Mouse (Mus musculus) MEL (cell line): ENCODE measurements around the gene Gpn2. TPM values are rescaled to one million over a fixed set of nuclear protein-coding genes. Genes with fewer than 3 reads are reported as not detected.
A peak's percentile ranks its signal among the peaks of the same experiment; 100 is the strongest.

Source experiments
- DNase-seq: peaks from one replicate; pipeline ENCODE4 v3.0.0; 2011; ENCODE audit warnings: low read depth, low spot score
- H3K27ac ChIP-seq: 2 replicates; pipeline ENCODE4 v1.5.1; 2012; ENCODE audit warnings: low read depth, mild to moderate bottlenecking, control low read depth, low read length, moderate library complexity; ENCODE audit not compliant: control insufficient read depth
- H3K27me3 ChIP-seq, 2 experiments: fragments of 150-350 bp in 1 of 2; sonication (generic) in 1 of 2; 2 replicates each; pipeline ENCODE4 v1.6.1; 2012; ENCODE audit warnings: low read length in 2 of 2, mild to moderate bottlenecking in 2 of 2, improper control_type of control experiment in 1 of 2, moderate library complexity in 1 of 2; ENCODE audit not compliant: insufficient read depth in 2 of 2, control insufficient read depth in 1 of 2
- H3K36me3 ChIP-seq, 2 experiments: 2 replicates each; pipeline ENCODE4 v1.6.1; 2012 to 2014; ENCODE audit warnings: low read length in 2 of 2, improper control_type of control experiment in 1 of 2, inconsistent platforms in 1 of 2, mild to moderate bottlenecking in 1 of 2; ENCODE audit not compliant: insufficient read depth in 2 of 2, control insufficient read depth in 1 of 2
- H3K4me1 ChIP-seq, 2 experiments: fragments of 150-350 bp in 1 of 2; sonication (generic) in 1 of 2; 2 replicates each; pipeline ENCODE4 v1.6.1; 2012; ENCODE audit warnings: low read length in 2 of 2, improper control_type of control experiment in 1 of 2, mild to moderate bottlenecking in 1 of 2; ENCODE audit not compliant: insufficient read depth in 2 of 2, control insufficient read depth in 1 of 2
- H3K4me3 ChIP-seq, 2 experiments: fragments of 150-350 bp in 1 of 2; sonication (generic) in 1 of 2; 2 replicates each; pipeline ENCODE4 v1.5.1; 2012; ENCODE audit warnings: low read depth in 2 of 2, low read length in 2 of 2, mild to moderate bottlenecking in 2 of 2, moderate library complexity in 2 of 2, control low read depth in 1 of 2, improper control_type of control experiment in 1 of 2; ENCODE audit not compliant: control insufficient read depth in 1 of 2, insufficient read depth in 1 of 2
- H3K79me2 ChIP-seq: 2 replicates; pipeline ENCODE4 v1.6.1; 2012; ENCODE audit warnings: mild to moderate bottlenecking, low read length, moderate library complexity; ENCODE audit not compliant: control insufficient read depth, poor library complexity, insufficient read depth
- H3K9ac ChIP-seq: 2 replicates; pipeline ENCODE4 v1.6.1; 2012; ENCODE audit warnings: low read depth, mild to moderate bottlenecking, control low read depth, low read length, moderate library complexity; ENCODE audit not compliant: control insufficient read depth, poor library complexity, severe bottlenecking
- H3K9me3 ChIP-seq: fragments of 150-350 bp; sonication (generic); replicated peaks from 2 replicates; pipeline ENCODE4 v1.6.1; 2012; ENCODE audit warnings: mild to moderate bottlenecking, low read length, improper control_type of control experiment, moderate library complexity; ENCODE audit not compliant: insufficient read depth
- BHLHE40 ChIP-seq: IDR thresholded peaks from 2 replicates; pipeline ENCODE4 v1.6.1; 2012; ENCODE audit warnings: low read depth, mild to moderate bottlenecking, inconsistent platforms, low read length, improper control_type of control experiment, borderline replicate concordance
- CHD1 ChIP-seq: IDR thresholded peaks from 2 replicates; pipeline ENCODE4 v1.6.1; 2012; ENCODE audit warnings: low read depth, mild to moderate bottlenecking, inconsistent platforms, low read length, improper control_type of control experiment
- CHD2 ChIP-seq: IDR thresholded peaks from 2 replicates; pipeline ENCODE4 v1.6.1; 2011; ENCODE audit warnings: low read length, improper control_type of control experiment
- CTCF ChIP-seq, 3 experiments: IDR thresholded peaks in 2 of 3; conservative IDR thresholded peaks in 1 of 3; 2 replicates each; pipeline ENCODE4 v1.5.1; 2011 to 2012; ENCODE audit warnings: low read length in 3 of 3, low read depth in 2 of 3, mild to moderate bottlenecking in 2 of 3, improper control_type of control experiment in 1 of 3, inconsistent platforms in 1 of 3, mixed read lengths in 1 of 3, moderate library complexity in 1 of 3; ENCODE audit not compliant: control insufficient read depth in 1 of 3, insufficient read depth in 1 of 3, poor library complexity in 1 of 3, severe bottlenecking in 1 of 3
- E2F4 ChIP-seq: IDR thresholded peaks from 2 replicates; pipeline ENCODE4 v1.6.1; 2011; ENCODE audit warnings: low read depth, low read length, improper control_type of control experiment, borderline replicate concordance
- ELF1 ChIP-seq: IDR thresholded peaks from 2 replicates; pipeline ENCODE4 v1.6.1; 2014; ENCODE audit warnings: low read depth, mild to moderate bottlenecking, inconsistent platforms, low read length, improper control_type of control experiment, moderate library complexity
- EP300 ChIP-seq, 2 experiments: IDR thresholded peaks; 2 replicates each; pipeline ENCODE4 v1.6.1; 2011; ENCODE audit warnings: improper control_type of control experiment in 2 of 2, low read length in 2 of 2, low read depth in 1 of 2, mild to moderate bottlenecking in 1 of 2
- ETS1 ChIP-seq: IDR thresholded peaks from 2 replicates; pipeline ENCODE4 v1.6.1; 2012; ENCODE audit warnings: low read depth, mild to moderate bottlenecking, inconsistent platforms, low read length, improper control_type of control experiment, moderate library complexity
- GABPA ChIP-seq: IDR thresholded peaks from 2 replicates; pipeline ENCODE4 v1.6.1; 2012; ENCODE audit warnings: low read depth, mild to moderate bottlenecking, inconsistent platforms, low read length, improper control_type of control experiment, moderate library complexity
- GATA1 ChIP-seq: IDR thresholded peaks from 2 replicates; pipeline ENCODE4 v1.6.1; 2011; ENCODE audit warnings: low read depth, low read length, improper control_type of control experiment
- HCFC1 ChIP-seq: IDR thresholded peaks from 2 replicates; pipeline ENCODE4 v1.6.1; 2012; ENCODE audit warnings: low read depth, mild to moderate bottlenecking, inconsistent platforms, low read length, improper control_type of control experiment, moderate library complexity
- JUND ChIP-seq: IDR thresholded peaks from 2 replicates; pipeline ENCODE4 v1.6.1; 2011; ENCODE audit warnings: low read depth, mild to moderate bottlenecking, improper control_type of control experiment, low read length
- KAT2A ChIP-seq: conservative IDR thresholded peaks from 2 replicates; pipeline ENCODE4 v1.6.1; 2012; ENCODE audit warnings: low read depth, low read length, improper control_type of control experiment, inconsistent platforms
- MAFK ChIP-seq: IDR thresholded peaks from 2 replicates; pipeline ENCODE4 v1.6.1; 2011; ENCODE audit warnings: low read depth, mild to moderate bottlenecking, low read length, improper control_type of control experiment, borderline replicate concordance
- MAZ ChIP-seq: IDR thresholded peaks from 2 replicates; pipeline ENCODE4 v1.6.1; 2012; ENCODE audit warnings: low read depth, mild to moderate bottlenecking, inconsistent platforms, low read length, improper control_type of control experiment
- MEF2A ChIP-seq: IDR thresholded peaks from 2 replicates; pipeline ENCODE4 v1.6.1; 2014; ENCODE audit warnings: low read depth, mild to moderate bottlenecking, inconsistent platforms, low read length, improper control_type of control experiment; ENCODE audit not compliant: poor library complexity, insufficient replicate concordance, severe bottlenecking; ENCODE audit errors: extremely low read depth
- MXI1 ChIP-seq: IDR thresholded peaks from 2 replicates; pipeline ENCODE4 v1.6.1; 2011; ENCODE audit warnings: mild to moderate bottlenecking, low read depth, low read length, improper control_type of control experiment
- MYC ChIP-seq: IDR thresholded peaks from 2 replicates; pipeline ENCODE4 v1.6.1; 2011; ENCODE audit warnings: low read depth, mild to moderate bottlenecking, low read length, improper control_type of control experiment, moderate library complexity
- NRF1 ChIP-seq: IDR thresholded peaks from 2 replicates; pipeline ENCODE4 v1.6.1; 2014; ENCODE audit warnings: low read depth, mild to moderate bottlenecking, inconsistent platforms, low read length, improper control_type of control experiment, moderate library complexity; ENCODE audit not compliant: poor library complexity, insufficient read depth, severe bottlenecking
- POLR2A ChIP-seq, 2 experiments: IDR thresholded peaks; 2 replicates each; pipeline ENCODE4 v1.6.1; 2011 to 2012; ENCODE audit warnings: low read length in 2 of 2, mild to moderate bottlenecking in 2 of 2, control low read depth in 1 of 2, improper control_type of control experiment in 1 of 2, low read depth in 1 of 2, moderate library complexity in 1 of 2; ENCODE audit not compliant: control insufficient read depth in 1 of 2, insufficient read depth in 1 of 2, poor library complexity in 1 of 2
- POLR2AphosphoS2 ChIP-seq: IDR thresholded peaks from 2 replicates; pipeline ENCODE4 v1.6.1; 2011; ENCODE audit warnings: low read length, improper control_type of control experiment
- POLR2AphosphoS5 ChIP-seq: IDR thresholded peaks from 2 replicates; pipeline ENCODE4 v1.6.1; 2012; ENCODE audit warnings: low read depth, borderline replicate concordance, mild to moderate bottlenecking, inconsistent platforms, low read length, moderate library complexity, mixed read lengths
- RAD21 ChIP-seq: IDR thresholded peaks from 2 replicates; pipeline ENCODE4 v1.6.1; 2011; ENCODE audit warnings: mild to moderate bottlenecking, low read depth, low read length, improper control_type of control experiment
- RCOR1 ChIP-seq: IDR thresholded peaks from 2 replicates; pipeline ENCODE4 v1.6.1; 2012; ENCODE audit warnings: low read depth, mild to moderate bottlenecking, inconsistent platforms, low read length, improper control_type of control experiment
- SIN3A ChIP-seq: IDR thresholded peaks from 2 replicates; pipeline ENCODE4 v1.6.1; 2012; ENCODE audit warnings: low read length, improper control_type of control experiment, inconsistent platforms
- SMC3 ChIP-seq: IDR thresholded peaks from 2 replicates; pipeline ENCODE4 v1.6.1; 2011; ENCODE audit warnings: low read depth, low read length, improper control_type of control experiment
- TBP ChIP-seq: IDR thresholded peaks from 2 replicates; pipeline ENCODE4 v1.8.0; 2011; ENCODE audit warnings: low read depth, low read length, improper control_type of control experiment
- TCF12 ChIP-seq: IDR thresholded peaks from 2 replicates; pipeline ENCODE4 v1.6.1; 2014; ENCODE audit warnings: low read depth, mild to moderate bottlenecking, inconsistent platforms, low read length, improper control_type of control experiment, moderate library complexity
- UBTF ChIP-seq: IDR thresholded peaks from 2 replicates; pipeline ENCODE4 v1.6.1; 2012; ENCODE audit warnings: low read depth, mild to moderate bottlenecking, inconsistent platforms, low read length, improper control_type of control experiment, moderate library complexity, borderline replicate concordance; ENCODE audit not compliant: insufficient read depth
- USF1 ChIP-seq: IDR thresholded peaks from 2 replicates; pipeline ENCODE4 v1.6.1; 2014; ENCODE audit warnings: low read depth, mild to moderate bottlenecking, inconsistent platforms, low read length, improper control_type of control experiment, moderate library complexity
- USF2 ChIP-seq, 2 experiments: IDR thresholded peaks; 2 replicates each; pipeline ENCODE4 v1.6.1; 2011 to 2012; ENCODE audit warnings: improper control_type of control experiment in 2 of 2, low read length in 2 of 2, borderline replicate concordance in 1 of 2, inconsistent platforms in 1 of 2, low read depth in 1 of 2, mild to moderate bottlenecking in 1 of 2; ENCODE audit not compliant: insufficient read depth in 1 of 2
- ZKSCAN1 ChIP-seq: IDR thresholded peaks from 2 replicates; pipeline ENCODE4 v1.6.1; 2012; ENCODE audit warnings: low read depth, mild to moderate bottlenecking, inconsistent platforms, low read length, improper control_type of control experiment, moderate library complexity
- ZMIZ1 ChIP-seq: IDR thresholded peaks from 2 replicates; pipeline ENCODE4 v1.6.1; 2012; ENCODE audit warnings: low read depth, mild to moderate bottlenecking, inconsistent platforms, low read length, improper control_type of control experiment, moderate library complexity
- ZNF384 ChIP-seq: IDR thresholded peaks from 2 replicates; pipeline ENCODE4 v1.6.1; 2012; ENCODE audit warnings: low read depth, mild to moderate bottlenecking, inconsistent platforms, low read length, improper control_type of control experiment
- polyA plus RNA-seq, 2 experiments: library from polyadenylated mRNA; stranded (reverse) in 1 of 2; unstranded in 1 of 2; fragments of >175 nt in 1 of 2; fragments of >200 nt in 1 of 2; gene quantifications; 2 replicates each; pipeline versions ENCODE4 v1.2.1 to v1.2.4; 2012; ENCODE audit warnings: low replicate concordance in 2 of 2, low read depth in 1 of 2; ENCODE audit not compliant: insufficient read length in 2 of 2, insufficient read depth in 1 of 2, missing spikeins in 1 of 2
- total RNA-seq: library from RNA; depleted of rRNA; stranded (reverse); fragments of 300-350 nt; gene quantifications from 2 replicates; pipeline ENCODE4 v1.2.3, GENCODE M21; 2012

The Gpn2 gene
- total and polyA plus RNA-seq, 3 experiments = 28.6 to 43.3 TPM; not detected in 1

GRCm38 (mm10) chr4:133545272-133546231, 38.6 kb upstream of the Gpn2 start, which contains the start of gene Nudc:
Nudc (minus strand) TSS chr4:133545996.
- peaks cover 45% of the 10 kb centered on the region for H3K79me2 ChIP-seq
- peak within 1 kb of the TSS; percentile 97 for H3K9ac ChIP-seq
- no peaks in the 10 kb centered on the region for H3K9me3 ChIP-seq
- H3K36me3 ChIP-seq = peaks cover 1 to 9% of the 10 kb centered on the region in 2 experiments; a peak in 3 of 4 replicates
- peak within 1 kb of the TSS; percentile 79 for H3K27ac ChIP-seq
- H3K27me3 ChIP-seq = no peaks in the 10 kb centered on the region
- DNase-seq = peak; percentile 97
- H3K4me1 ChIP-seq = peaks cover 3 to 6% of the 10 kb centered on the region in 2 experiments
- H3K4me3 ChIP-seq = peak within 1 kb of the TSS; percentile 92 to 96
- no peak for TF ChIP-seq SMC3
- no peak for TF ChIP-seq ZNF384
- no peak for TF ChIP-seq UBTF
- TF ChIP-seq ELF1 = peak; percentile 68; the same call in 1 of the 2 replicates
- no peak for TF ChIP-seq EP300 (IDR thresholded peaks at IDR 0.05; ENCODE audit: low read depth in 1 of 2, low read length in 2 of 2)
- TF ChIP-seq ZKSCAN1 = no peak
- TF ChIP-seq NRF1 = no peak
- TF ChIP-seq KAT2A = no peak; the same call in 1 of the 2 replicates
- no peak for TF ChIP-seq CTCF (IDR thresholded peaks at IDR 0.05 in 2 of 3, conservative IDR thresholded peaks at IDR 0.05 in 1 of 3; ENCODE audit: control insufficient read depth in 1 of 3, insufficient read depth in 1 of 3, low read depth in 2 of 3, low read length in 3 of 3, poor library complexity in 1 of 3, severe bottlenecking in 1 of 3)
- no peak for TF ChIP-seq GABPA
- peak; percentile 86 for TF ChIP-seq HCFC1
- peak; percentile 81 to 95 for TF ChIP-seq POLR2A (IDR thresholded peaks at IDR 0.05; ENCODE audit: control insufficient read depth in 1 of 2, insufficient read depth in 1 of 2, low read depth in 1 of 2, low read length in 2 of 2, poor library complexity in 1 of 2)
- peak; percentile 85 for TF ChIP-seq MXI1
- no peak for TF ChIP-seq MEF2A
- no peak for TF ChIP-seq MAFK
- TF ChIP-seq RCOR1 = no peak
- TF ChIP-seq USF2 (IDR thresholded peaks at IDR 0.05; ENCODE audit: borderline replicate concordance in 1 of 2, insufficient read depth in 1 of 2, low read depth in 1 of 2, low read length in 2 of 2) = no peak
- TF ChIP-seq GATA1 = no peak
- TF ChIP-seq POLR2AphosphoS2 = peak; percentile 70; the same call in 1 of the 2 replicates
- peak; percentile 62 for TF ChIP-seq USF1
- TF ChIP-seq CHD2 = no peak
- no peak for TF ChIP-seq RAD21
- peak; percentile 43; the same call in 1 of the 2 replicates for TF ChIP-seq E2F4
- peak; percentile 13 for TF ChIP-seq MYC
- TF ChIP-seq POLR2AphosphoS5 = no peak
- TF ChIP-seq ETS1 = no peak
- TF ChIP-seq ZMIZ1 = peak; percentile 79
- peak; percentile 63; the same call in 1 of the 2 replicates for TF ChIP-seq TBP
- TF ChIP-seq TCF12 = 0 out of 2 replicates have a peak, but pooled peaks have one; percentile 43
- TF ChIP-seq SIN3A = peak; percentile 85; the same call in 1 of the 2 replicates
- no peak for TF ChIP-seq JUND
- TF ChIP-seq MAZ = no peak; the same call in 1 of the 2 replicates
- TF ChIP-seq CHD1 = no peak
- no peak for TF ChIP-seq BHLHE40
